Mouse (Mus musculus) embryonic stem cell, embryonic (primary cell): ENCODE results near the gene Zcchc18.
"Not testable (repeated sequence)": the region's sequence is repeated elsewhere in the genome, so short reads cannot be mapped to it uniquely, and the experiment has no call there.

Experiments
- CTCF ChIA-PET, 4 experiments: fragments of 300-600 bp in 2 of 4; fragments of 350-600 bp in 2 of 4; sonication (Branson Sonifier 250); formaldehyde crosslinking; loops; one replicate each; lab custom pipeline; 2022; ENCODE audit warnings: inconsistent platforms in 2 of 4; lab: Charles Lee
- POLR2A ChIA-PET, 4 experiments: fragments of 300-600 bp in 2 of 4; fragments of 350-600 bp in 2 of 4; sonication (Branson Sonifier 250); formaldehyde crosslinking; loops; one replicate each; lab custom pipeline; 2022; ENCODE audit warnings: antibody characterized with exemption in 4 of 4, inconsistent platforms in 1 of 4; lab: Charles Lee

Gene Zcchc18

DNA sequence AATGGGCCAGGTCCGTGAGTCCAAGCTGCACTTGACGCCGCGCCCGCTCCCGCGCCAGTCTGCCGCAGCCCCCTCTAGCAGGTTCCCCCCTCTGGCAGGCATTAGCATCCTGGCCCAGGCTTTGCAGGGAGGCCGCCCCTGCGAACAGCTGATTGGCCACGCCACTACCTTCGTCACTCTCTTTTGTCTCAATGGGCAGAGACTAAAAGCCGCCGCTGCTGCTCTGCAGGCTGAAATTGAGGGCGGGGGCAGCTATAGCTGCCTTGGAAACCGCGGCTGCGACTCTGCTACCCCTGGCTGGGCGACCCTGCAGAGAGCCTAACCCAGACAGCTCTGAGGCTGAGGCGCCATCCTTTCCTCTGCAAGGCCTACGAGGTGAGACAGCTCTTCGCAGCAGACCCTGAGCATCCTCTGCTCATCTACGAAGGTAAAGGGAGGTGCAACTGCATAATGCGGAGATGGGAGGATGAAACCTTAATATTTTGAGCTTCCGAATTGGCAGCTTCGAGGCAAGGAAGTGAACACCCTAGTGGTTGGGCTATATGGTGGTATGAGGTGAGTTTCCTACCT lies at the start of gene Zcchc18:
Zcchc18 (plus strand) TSS at position 178 of the 570 bp plus-strand sequence.
- POLR2A ChIA-PET, result interaction anchor here in 3 of 4 experiments (0.8 to 2.1 kb wide), 8 partner anchors 10 to 255 kb away, joined by 3 to 5 read pairs (median 3); no protein-coding TSS in a partner anchor
- CTCF ChIA-PET, result interaction anchor here in 2 of 4 experiments (1.1 to 1.4 kb wide), 6 partner anchors 21 to 149 kb away, joined by 3 to 5 read pairs (median 4); partner anchors contain the start of gene Fam199x (in 1 of the 2)

DNA sequence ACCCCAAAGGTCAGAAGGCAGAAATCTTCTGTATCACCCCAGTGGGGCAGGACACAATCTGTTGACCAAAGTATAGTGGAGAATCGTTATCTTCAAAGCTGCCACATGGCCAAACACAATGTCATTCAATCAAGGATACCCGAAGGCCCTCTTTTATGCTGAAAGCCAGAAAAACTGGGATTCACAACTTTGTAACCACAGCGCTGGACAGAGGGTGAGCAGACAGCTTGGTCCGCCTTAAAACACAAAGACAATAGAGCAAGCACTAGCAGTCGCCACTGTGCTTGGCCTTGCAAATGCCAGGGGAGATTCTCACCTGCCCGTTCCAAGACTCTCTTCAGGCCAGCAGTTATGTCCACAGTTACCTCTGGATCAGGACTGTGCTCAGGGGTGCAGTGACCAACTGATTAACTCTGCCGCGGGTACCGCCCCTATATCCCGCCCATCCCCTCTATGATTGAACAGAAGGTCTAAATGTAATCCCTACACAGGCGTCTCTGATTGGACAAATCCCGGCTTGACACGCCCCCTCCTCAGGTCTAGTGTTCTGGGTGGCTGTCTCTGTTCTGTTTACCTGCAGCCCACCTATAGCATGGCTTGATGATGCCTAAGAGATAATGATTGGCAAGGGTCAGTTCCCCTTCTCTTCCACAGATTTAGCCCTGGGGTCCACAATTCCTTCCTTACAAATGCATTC lies 35.2 kb upstream of the Zcchc18 start:
- CTCF ChIA-PET, result interaction anchor here in 2 of 4 experiments (0.8 to 1.6 kb wide), 2 partner anchors 184 kb away, joined by 3 to 4 read pairs; no protein-coding TSS in a partner anchor
- POLR2A ChIA-PET, result interaction anchor here in 1 of 4 experiments (0.6 to 0.7 kb wide), 2 partner anchors 35 to 56 kb away, joined by 3 read pairs; partner anchors contain the start of gene Zcchc18

- ChIA-PET CTCF (interaction anchor here in 2 of 4 experiments (0.8 to 1.6 kb wide), 2 partner anchors 183 kb away, joined by 3 to 4 read pairs; no protein-coding TSS in a partner anchor), POLR2A (interaction anchor here in 1 of 4 experiments (0.6 to 0.7 kb wide), 2 partner anchors 34 to 56 kb away, joined by 3 read pairs; partner anchors contain the start of gene Zcchc18)
Measured at GRCm38 (mm10) chrX:136958300-136958699, 34.7 kb upstream of the Zcchc18 start.

DNA sequence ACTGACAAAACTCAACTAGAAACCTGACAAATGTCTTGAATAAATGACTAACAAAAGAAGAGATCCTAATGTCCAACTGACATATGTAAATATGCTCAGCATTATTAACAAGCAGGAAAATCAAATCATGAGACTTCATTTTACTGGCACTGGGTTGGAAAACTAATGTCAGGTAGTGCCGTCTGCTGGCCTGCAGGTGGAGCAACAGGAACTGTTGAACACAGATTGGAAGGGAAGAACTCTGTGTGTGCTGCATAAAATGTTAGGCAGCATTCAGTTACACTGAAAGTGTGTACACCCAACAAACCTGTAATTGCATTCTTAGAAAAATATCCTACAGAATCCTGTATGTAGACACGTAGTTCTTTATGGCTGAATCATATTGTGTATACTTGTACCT lies 33.3 kb upstream of the Zcchc18 start:
- ChIA-PET POLR2A (interaction anchor here in 1 of 4 experiments (0.6 kb wide), 1 partner anchor 27 kb away, joined by 4 read pairs; no protein-coding TSS in a partner anchor), CTCF (no interaction called here)

DNA sequence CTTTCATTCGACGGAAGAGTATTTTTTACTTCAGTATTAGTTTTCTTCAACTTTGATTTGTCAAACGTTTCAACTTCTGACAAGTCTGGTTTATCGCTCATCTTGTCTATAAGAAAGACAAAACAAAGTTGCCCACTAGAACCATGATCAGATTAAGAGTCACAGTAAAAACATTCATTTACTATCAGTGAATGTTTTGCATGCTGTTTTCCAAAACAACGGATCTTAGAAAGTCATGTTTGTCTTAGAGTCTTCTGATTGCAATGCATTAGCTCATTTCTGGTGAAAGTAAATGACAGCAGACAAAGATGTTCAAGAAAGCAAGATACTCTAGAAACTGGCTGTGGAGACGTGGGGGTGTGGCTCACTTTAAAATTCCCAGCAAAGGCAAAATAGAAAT lies 17.6 kb upstream of the Zcchc18 start, which contains the start of gene Tmsb15b2:
Tmsb15b2 (minus strand) TSS at position 101 of the 400 bp plus-strand sequence.
- POLR2A ChIA-PET, result interaction anchor here in 1 of 4 experiments (0.6 to 0.7 kb wide), 4 partner anchors 12 to 235 kb away, joined by 3 to 4 read pairs (median 4); no protein-coding TSS in a partner anchor
- CTCF ChIA-PET, result not testable (repeated sequence)

GRCm38 (mm10) chrX:136976424-136977084 lies 16.4 kb upstream of the Zcchc18 start, which contains the start of the genes Tmsb15l and Tmsb15b1:
Gene Tmsb15l (minus strand): TSS chrX:136976869.
Gene Tmsb15b1 (minus strand): TSS chrX:136976874.
- POLR2A ChIA-PET, result interaction anchor here in 2 of 4 experiments (0.5 to 0.6 kb wide), 2 partner anchors 54 to 62 kb away, joined by 3 read pairs; partner anchors contain the start of gene Slc25a53 (in 1 of the 2)
- CTCF ChIA-PET, result no interaction called here

- CTCF ChIA-PET, result no interaction called here
- POLR2A ChIA-PET, result no interaction called here
Measured at GRCm38 (mm10) chrX:136978616-136979015, 14.3 kb upstream of the Zcchc18 start.

DNA sequence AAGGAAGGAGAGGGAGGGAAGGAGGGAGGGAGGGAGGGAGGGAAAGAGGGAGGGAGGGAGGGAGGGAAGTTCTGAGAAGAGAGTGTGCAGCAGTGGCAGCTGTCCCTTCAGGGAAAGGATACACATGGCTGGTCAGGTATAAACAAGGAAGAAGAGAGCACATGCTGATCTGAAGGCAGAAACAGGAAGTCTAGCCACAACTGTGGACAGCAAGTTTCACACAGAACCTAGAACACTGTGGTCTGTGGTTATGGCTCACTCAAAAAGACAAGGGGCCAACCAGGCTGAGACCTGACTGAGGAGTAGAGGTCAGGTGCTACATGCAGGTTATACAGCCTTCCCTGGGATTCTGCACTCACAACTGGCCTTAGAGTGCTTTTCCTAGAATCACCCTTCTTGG lies 6.9 kb upstream of the Zcchc18 start:
- ChIA-PET CTCF (no interaction called here), POLR2A (no interaction called here)

- ChIA-PET CTCF (no interaction called here), POLR2A (interaction anchor here in 2 of 4 experiments (0.6 to 2.1 kb wide), 3 partner anchors 15 to 109 kb away, joined by 4 to 5 read pairs (median 5); no protein-coding TSS in a partner anchor)
Measured at GRCm38 (mm10) chrX:136991274-136991673, 1.7 kb upstream of the Zcchc18 start.

GRCm38 (mm10) chrX:136992191-136992965 lies 577 bp upstream of the Zcchc18 start:
- CTCF ChIA-PET, result interaction anchor here in 2 of 4 experiments (1.1 to 1.4 kb wide), 6 partner anchors 22 to 150 kb away, joined by 3 to 5 read pairs (median 4); partner anchors contain the start of gene Fam199x (in 1 of the 2)

DNA sequence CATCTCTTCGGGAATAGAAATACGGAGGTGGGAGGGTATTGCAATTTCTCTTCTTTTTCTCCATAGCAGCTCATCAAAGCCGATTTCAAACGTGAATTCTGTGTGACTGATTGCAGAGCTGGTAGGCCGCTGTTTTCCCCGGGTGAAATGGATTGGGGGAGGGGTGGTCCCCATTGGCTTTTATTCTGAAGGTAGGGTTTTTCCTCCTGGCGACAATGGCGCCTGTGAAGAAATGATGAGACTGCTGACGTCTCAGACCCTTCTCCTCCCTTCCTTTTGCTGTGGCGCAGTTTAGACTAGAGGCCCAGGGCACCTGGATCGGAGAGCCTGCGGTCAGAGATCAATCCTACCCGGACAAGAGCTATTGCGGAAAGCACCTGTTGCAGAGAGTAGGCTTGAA lies 686 bp downstream of the Zcchc18 start:
- ChIA-PET POLR2A (interaction anchor here in 3 of 4 experiments (0.9 to 1.0 kb wide), 3 partner anchors 10 to 255 kb away, joined by 3 read pairs; no protein-coding TSS in a partner anchor), CTCF (interaction anchor here in 3 of 4 experiments (0.6 to 1.4 kb wide), 5 partner anchors 21 to 149 kb away, joined by 3 to 5 read pairs (median 4); partner anchors contain the start of gene Fam199x (in 1 of the 3))

More at GRCm38 (mm10) chrX:136992191-136992965, 577 bp upstream of the Zcchc18 start:
- POLR2A ChIA-PET, result interaction anchor here (0.6 to 2.1 kb wide), 8 partner anchors 11 to 203 kb away, joined by 3 to 10 read pairs (median 3); no protein-coding TSS in a partner anchor

GRCm38 (mm10) chrX:136996256-136996655 lies 3.3 kb downstream of the Zcchc18 start:
- ChIA-PET CTCF (no interaction called here), POLR2A (interaction anchor here in 1 of 4 experiments (0.6 kb wide), 1 partner anchor 136 kb away, joined by 3 read pairs; no protein-coding TSS in a partner anchor)

- POLR2A ChIA-PET, result interaction anchor here in 1 of 4 experiments (1.2 kb wide), 1 partner anchor 22 kb away, joined by 3 read pairs; no protein-coding TSS in a partner anchor
Measured at GRCm38 (mm10) chrX:137015099-137015709, 22.2 kb downstream of the Zcchc18 start.

DNA sequence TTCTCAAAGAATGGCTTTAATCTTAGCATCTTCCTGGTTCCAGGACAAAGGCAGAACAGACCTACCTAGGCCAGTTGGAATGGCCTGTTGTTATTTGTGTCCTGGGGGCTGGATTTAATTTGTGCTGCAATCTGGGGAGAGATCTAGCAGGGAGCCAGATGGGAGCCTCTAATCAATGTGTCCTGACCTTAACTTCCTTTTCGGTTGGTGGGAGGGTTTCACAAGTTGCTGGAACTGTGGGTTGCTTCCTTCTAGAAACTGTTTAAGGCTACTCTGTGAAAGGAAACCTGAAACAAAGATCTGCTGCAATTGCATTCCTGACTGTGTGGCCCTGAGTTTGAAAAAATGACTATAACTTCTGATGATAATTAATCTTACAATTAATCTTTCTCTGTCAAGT lies 24.7 kb downstream of the Zcchc18 start:
- ChIA-PET POLR2A (interaction anchor here in 3 of 4 experiments (0.8 to 1.9 kb wide), 3 partner anchors 16 to 277 kb away, joined by 3 to 5 read pairs (median 3); no protein-coding TSS in a partner anchor), CTCF (no interaction called here)

More at GRCm38 (mm10) chrX:137015099-137015709, 22.2 kb downstream of the Zcchc18 start:
- CTCF ChIA-PET, result interaction anchor here in 1 of 4 experiments (1.2 kb wide), 1 partner anchor 22 kb away, joined by 4 read pairs; the partner anchor contains the start of gene Zcchc18

DNA sequence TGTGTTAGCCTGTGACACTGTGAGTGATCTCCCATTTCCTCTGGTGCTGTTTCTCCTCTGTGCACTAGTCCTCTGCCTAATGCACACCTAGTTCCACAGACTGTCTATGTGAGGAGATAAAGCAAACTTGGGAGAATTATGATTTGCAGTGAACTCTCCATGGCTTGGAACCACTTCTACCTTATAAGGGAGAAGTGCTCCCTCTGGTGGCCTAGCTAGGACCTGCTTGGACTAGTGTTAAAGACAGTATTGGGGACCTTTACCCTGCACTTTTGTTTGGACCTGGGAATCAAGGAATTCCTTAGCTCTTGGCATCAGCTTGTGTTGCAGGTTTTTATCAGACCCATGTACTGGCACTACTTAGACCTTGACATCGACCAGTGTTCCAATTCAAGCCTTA lies 26.4 kb downstream of the Zcchc18 start:
- ChIA-PET POLR2A (interaction anchor here in 3 of 4 experiments (0.6 to 1.8 kb wide), 8 partner anchors 10 to 278 kb away, joined by 3 to 7 read pairs (median 4); partner anchors contain the start of gene Zcchc18 (in 1 of the 3)), CTCF (interaction anchor here (0.8 to 1.8 kb wide), 14 partner anchors 11 to 310 kb away, joined by 3 to 7 read pairs (median 4); partner anchors contain the start of genes Zcchc18 (in 2 of the 4) and Slc25a53 (in 1 of the 4))

GRCm38 (mm10) chrX:137030916-137031315 lies 38.0 kb downstream of the Zcchc18 start:
- ChIA-PET POLR2A (interaction anchor here in 1 of 4 experiments (0.7 to 1.9 kb wide), 2 partner anchors 12 to 54 kb away, joined by 3 to 4 read pairs; partner anchors contain the start of genes Tmsb15b1 and Tmsb15l), CTCF (interaction anchor here in 1 of 4 experiments (2.4 kb wide), 1 partner anchor 12 kb away, joined by 7 read pairs; no protein-coding TSS in a partner anchor)
